Mouse (Mus musculus) hindbrain, embryonic 10.5 days (tissue): ENCODE results near the gene Naglu. TPM values are rescaled to one million over a fixed set of nuclear protein-coding genes. Genes with fewer than 3 reads are reported as not detected.

Experiments
- DNase-seq: peaks from one replicate; pipeline ENCODE4 v3.0.0-alpha.2; 2017; ENCODE audit warnings: low spot score
- H3K27ac ChIP-seq: fragments of 300-500 bp; sonication (generic); 2 replicates; pipeline ENCODE4 v1.5.1; 2016; ENCODE audit warnings: mild to moderate bottlenecking, moderate library complexity
- H3K27me3 ChIP-seq: fragments of 300-500 bp; sonication (generic); 2 replicates; pipeline ENCODE4 v1.6.1; 2016; ENCODE audit warnings: mild to moderate bottlenecking; ENCODE audit not compliant: poor library complexity, insufficient read depth, severe bottlenecking
- H3K36me3 ChIP-seq: fragments of 300-500 bp; sonication (generic); 2 replicates; pipeline ENCODE4 v1.6.1; 2016; ENCODE audit warnings: mild to moderate bottlenecking, moderate library complexity
- H3K4me1 ChIP-seq: fragments of 300-500 bp; sonication (generic); replicated peaks from 2 replicates; pipeline ENCODE4 v1.6.1; 2016; ENCODE audit warnings: mild to moderate bottlenecking
- H3K4me3 ChIP-seq: fragments of 300-500 bp; sonication (generic); 2 replicates; pipeline ENCODE4 v1.5.1; 2016; ENCODE audit warnings: mild to moderate bottlenecking, moderate library complexity
- H3K9me3 ChIP-seq: fragments of 300-500 bp; sonication (generic); 2 replicates; pipeline ENCODE4 v1.6.1; 2016; ENCODE audit warnings: mild to moderate bottlenecking, moderate library complexity
- WGBS: fragments of 180-500 bp; shearing (Covaris S2); methylation state at CpG from one replicate; pipeline ENCODE4 v1.1.7; 2016; 5-methylcytosine and 5-hydroxymethylcytosine counted together
- polyA plus RNA-seq: library from polyadenylated mRNA; unstranded; fragments of >200 nt; fragmentation: Nextera tagmentation; extraction: Ambion mirVana; gene quantifications from 2 replicates; pipeline ENCODE4 v1.2.1, GENCODE M21; 2016

The Naglu gene
- polyA plus RNA-seq, 1 experiment from 2014 or later, result 12.9 TPM

DNA sequence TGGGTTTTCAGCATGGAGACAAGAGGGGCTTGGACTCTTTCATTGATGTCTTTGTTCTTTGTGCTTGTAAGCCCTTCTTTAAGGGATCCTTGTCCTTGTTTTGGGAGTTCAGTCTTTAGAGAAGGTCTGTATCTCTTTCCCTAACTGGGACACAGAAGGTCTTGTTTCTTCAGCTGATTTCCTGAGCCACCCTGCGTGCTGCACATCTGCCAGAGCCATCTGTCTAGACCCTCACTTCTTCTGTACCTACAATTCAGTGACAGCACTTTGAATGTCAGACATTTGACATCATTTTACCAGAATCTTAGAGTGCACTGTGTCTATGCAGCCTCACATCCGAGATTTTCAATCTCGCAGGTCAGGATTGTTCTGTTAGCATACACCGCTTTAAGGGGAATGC, 24.0 kb upstream of the Naglu start:
- Histone ChIP-seq H3K4me3 (no peak overlapping the region), H3K9me3 (no peaks in the 10 kb centered on the region), H3K27ac (no peak overlapping the region), H3K36me3 (peaks cover 99% of the 10 kb centered on the region), H3K4me1 (no peaks in the 10 kb centered on the region), H3K27me3 (no peaks in the 10 kb centered on the region)
- 94% methylated on average over 4 of the region's 4 CpGs for WGBS
- DNase-seq, result no peak

DNA sequence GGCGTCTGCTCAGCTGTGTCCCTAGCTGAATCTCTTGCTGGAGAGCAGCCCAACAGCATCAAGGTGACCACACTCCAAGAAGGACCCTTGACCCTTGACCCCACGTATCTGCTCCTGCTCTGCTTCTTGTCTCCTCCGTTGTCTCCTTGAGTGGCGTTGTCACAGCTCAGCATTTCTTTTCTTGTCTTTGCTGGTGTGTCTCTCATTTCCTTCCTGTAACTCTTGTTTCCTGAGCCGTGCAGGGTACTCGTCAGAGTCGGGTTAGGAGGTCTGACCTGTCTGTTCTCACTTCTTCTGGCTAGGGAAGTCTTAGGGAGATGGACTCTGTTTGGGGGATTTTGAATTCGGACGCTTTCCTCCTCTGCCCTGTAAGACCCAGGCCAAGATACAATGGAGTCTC, 23.4 kb upstream of the Naglu start:
- Histone ChIP-seq H3K27ac (no peak overlapping the region), H3K9me3 (no peaks in the 10 kb centered on the region), H3K36me3 (peaks cover 99% of the 10 kb centered on the region), H3K4me1 (no peaks in the 10 kb centered on the region), H3K4me3 (no peak overlapping the region), H3K27me3 (no peaks in the 10 kb centered on the region)
- no peak for DNase-seq
- WGBS, result 70% methylated on average over 9 of the region's 9 CpGs

DNA sequence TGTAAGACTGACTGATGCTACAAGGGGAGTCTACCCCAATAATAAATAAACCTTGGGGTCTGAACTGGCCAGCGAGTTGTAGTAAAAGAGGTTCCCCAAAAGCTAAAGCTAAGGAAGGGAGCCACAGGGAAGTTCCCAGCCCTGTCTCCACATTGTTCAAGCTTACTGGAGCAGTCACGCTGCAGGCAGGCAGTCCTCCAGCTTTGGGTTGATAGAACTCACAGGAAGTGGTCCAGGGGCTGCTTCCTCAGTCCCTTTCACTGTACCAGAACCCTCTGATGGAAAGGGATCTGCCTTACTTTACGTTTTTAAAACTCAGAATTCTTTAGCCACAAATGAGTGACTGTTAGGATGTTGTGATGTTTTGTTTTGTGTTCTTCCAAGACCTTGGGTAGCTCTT, 22.3 kb upstream of the Naglu start:
- peaks cover 99% of the 10 kb centered on the region for H3K36me3 ChIP-seq
- 77% methylated on average over 3 of the region's 3 CpGs for WGBS
- no peak overlapping the region for H3K4me3 ChIP-seq
- no peaks in the 10 kb centered on the region for H3K4me1 ChIP-seq
- no peak overlapping the region for H3K27ac ChIP-seq
- no peaks in the 10 kb centered on the region for H3K27me3 ChIP-seq
- DNase-seq, result no peak
- H3K9me3 ChIP-seq, result no peaks in the 10 kb centered on the region

DNA sequence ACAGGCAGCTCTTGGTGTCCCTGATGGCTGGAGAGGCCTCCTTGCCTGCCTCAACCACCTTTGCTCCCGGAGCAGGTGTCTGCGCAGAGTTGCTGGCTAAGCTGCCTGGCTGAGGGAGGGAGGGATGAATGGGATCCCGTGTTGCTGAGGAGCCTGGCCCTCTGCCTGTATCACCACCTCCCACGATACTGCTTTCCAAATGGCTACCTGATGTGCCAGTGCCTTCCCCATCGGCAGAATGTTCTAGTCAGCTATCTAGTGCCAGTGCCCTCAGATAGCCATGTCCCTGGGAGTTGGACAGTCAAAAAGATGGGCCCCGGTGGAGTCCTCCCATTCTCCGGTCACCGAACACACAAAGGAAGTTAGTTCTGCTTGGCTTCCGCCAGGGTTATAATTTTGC, 19.5 kb upstream of the Naglu start:
- Histone ChIP-seq H3K27me3 (no peaks in the 10 kb centered on the region), H3K9me3 (no peaks in the 10 kb centered on the region), H3K36me3 (peaks cover 99% of the 10 kb centered on the region), H3K27ac (0 out of 2 replicates have a peak overlapping the region, but pooled peaks have one; percentile 40), H3K4me3 (no peak overlapping the region), H3K4me1 (no peaks in the 10 kb centered on the region)
- 93% methylated on average over 9 of the region's 9 CpGs for WGBS
- DNase-seq, result no peak

DNA sequence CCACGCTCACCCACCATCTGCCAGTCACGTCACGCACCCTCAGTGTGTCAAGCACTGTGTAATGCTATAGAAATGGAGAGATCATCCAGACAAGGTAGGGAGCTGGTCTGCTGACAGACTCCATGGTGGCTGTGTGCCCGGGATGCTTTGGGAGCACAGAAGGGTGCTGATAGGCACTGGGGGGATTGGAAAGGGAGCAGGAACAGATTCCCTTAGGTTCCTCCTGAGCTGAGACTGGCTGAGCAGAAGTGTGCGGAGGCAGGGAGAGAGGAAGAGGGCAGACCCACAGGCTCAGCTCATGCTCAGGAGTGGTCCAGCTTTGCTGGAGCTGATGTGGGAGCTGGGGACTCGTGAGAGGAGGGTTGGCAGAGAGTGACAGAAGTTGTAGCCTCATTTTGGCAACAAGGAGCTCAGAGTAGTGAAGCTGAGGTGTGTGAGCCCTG, 18.7 kb upstream of the Naglu start:
- 88% methylated on average over 6 of the region's 6 CpGs for WGBS
- Histone ChIP-seq H3K27ac (no peak overlapping the region), H3K36me3 (peaks cover 99% of the 10 kb centered on the region), H3K4me1 (no peaks in the 10 kb centered on the region), H3K9me3 (no peaks in the 10 kb centered on the region), H3K4me3 (no peak overlapping the region), H3K27me3 (no peaks in the 10 kb centered on the region)
- DNase-seq, result no peak

DNA sequence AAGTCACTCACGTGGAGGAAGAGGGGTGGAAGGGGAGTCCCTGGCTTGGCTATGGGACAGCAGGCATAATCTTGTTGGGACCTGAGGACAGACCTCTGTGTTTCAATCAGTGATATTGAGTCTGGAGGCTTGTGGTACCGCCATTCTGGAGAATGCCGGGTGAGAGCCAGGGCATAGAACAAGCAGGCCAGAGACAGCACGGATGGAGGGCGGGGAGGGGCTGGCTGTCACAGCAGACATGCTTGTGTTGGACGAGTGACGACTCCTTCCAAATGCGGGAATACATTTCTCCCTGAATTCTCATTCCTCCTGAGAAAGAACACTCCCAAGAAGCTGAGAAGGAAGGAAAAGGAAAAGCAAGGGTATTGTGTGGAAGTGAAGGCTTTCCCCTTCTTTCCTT, 18.2 kb upstream of the Naglu start:
- WGBS, result 83% methylated on average over 8 of the region's 8 CpGs
- Histone ChIP-seq H3K4me3 (no peak overlapping the region), H3K27me3 (no peaks in the 10 kb centered on the region), H3K36me3 (peaks cover 99% of the 10 kb centered on the region), H3K4me1 (no peaks in the 10 kb centered on the region), H3K27ac (no peak overlapping the region; the same call in 1 of the 2 replicates), H3K9me3 (no peaks in the 10 kb centered on the region)
- DNase-seq, result no peak

DNA sequence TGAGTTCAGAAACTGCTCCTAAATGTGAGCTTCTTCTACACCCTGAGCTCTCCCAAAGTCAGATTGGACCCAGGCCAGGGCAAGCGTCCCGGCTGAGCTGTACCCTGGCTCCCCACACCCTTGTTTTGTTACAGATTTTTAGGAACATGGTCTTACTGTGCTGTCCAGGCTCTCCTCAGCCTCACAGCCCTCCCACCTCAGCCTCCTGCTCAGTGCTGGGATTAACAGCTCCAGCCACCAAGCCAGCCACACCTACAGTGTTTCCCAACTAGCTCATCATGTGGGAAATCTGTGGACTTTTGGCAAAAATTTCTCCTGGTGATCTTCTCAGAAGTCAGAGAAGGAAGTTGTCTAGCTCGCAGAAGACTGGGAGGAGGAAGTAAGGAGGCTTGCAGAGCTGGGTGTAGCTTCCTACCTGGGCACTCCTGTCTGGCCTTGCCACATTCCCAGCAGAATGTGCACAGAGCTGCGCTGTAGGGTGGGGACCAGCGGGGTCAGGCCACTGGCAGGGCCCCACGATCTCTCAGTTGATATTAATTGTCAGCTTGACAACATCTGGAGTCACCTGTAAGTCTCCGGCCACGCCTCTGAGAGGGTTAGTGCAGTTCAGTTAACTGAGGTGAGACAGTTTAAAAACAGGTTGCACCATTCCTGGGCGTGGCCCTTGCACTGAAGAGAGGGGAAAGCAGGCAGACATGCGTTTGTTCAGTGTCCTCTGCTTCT, 16.9 kb upstream of the Naglu start:
- WGBS, result 94% methylated on average over 10 of the region's 10 CpGs
- Histone ChIP-seq H3K4me3 (no peak overlapping the region), H3K27me3 (no peaks in the 10 kb centered on the region), H3K36me3 (peaks cover 99% of the 10 kb centered on the region), H3K27ac (no peak overlapping the region), H3K4me1 (no peaks in the 10 kb centered on the region), H3K9me3 (no peaks in the 10 kb centered on the region)
- DNase-seq, result no peak

DNA sequence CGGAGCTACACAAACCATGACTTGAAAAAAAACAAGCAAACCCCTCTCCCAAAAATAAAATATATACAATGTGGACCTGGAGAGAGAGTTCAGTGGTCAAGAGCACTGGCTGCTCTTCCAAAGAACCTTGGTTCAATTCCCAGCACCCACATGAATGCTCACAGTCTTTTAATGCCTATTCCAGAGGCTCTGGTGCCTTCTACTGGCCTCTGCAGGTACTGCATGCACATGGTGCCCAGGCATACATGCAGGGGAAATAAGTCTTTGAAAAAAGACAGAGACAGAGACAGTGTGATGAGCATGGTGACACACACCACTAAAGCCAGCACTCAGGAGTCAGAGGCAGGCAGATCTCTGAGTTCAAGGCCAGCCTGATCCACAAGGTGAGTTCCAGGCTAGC, 15.8 kb upstream of the Naglu start:
- H3K9me3 ChIP-seq, result no peaks in the 10 kb centered on the region
- H3K27ac ChIP-seq, result no peak overlapping the region
- DNase-seq, result no peak
- 97% methylated on average over 1 of the region's 1 CpGs for WGBS
- no peaks in the 10 kb centered on the region for H3K27me3 ChIP-seq
- H3K36me3 ChIP-seq, result peaks cover 98% of the 10 kb centered on the region
- no peak overlapping the region for H3K4me3 ChIP-seq
- 0 out of 2 replicates have a peak, but pooled peaks cover 5% of the 10 kb centered on the region for H3K4me1 ChIP-seq

DNA sequence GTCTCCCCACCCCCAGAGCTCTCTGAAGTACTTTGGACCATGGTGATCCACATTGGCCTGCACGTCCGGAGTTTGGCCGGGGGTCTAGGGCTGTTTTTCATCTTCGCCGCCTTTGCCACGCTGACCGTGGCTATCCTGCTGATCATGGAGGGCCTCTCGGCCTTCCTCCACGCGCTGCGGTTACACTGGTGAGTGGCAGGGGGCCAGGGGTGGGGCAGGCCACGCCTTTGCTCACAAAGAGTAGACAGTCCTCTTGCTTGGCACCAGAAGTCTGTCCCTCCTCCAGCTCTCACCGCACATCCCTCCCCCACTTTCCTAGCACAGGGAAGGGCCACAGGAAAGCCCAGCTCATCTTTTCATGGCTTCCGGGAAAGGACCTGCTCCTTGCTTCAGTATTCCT, 14.4 kb upstream of the Naglu start:
- H3K4me1 ChIP-seq, result 0 out of 2 replicates have a peak, but pooled peaks cover 10% of the 10 kb centered on the region
- H3K27me3 ChIP-seq, result no peaks in the 10 kb centered on the region
- 83% methylated on average over 14 of the region's 14 CpGs for WGBS
- no peak overlapping the region for H3K4me3 ChIP-seq
- no peak overlapping the region for H3K27ac ChIP-seq
- peaks cover 99% of the 10 kb centered on the region for H3K36me3 ChIP-seq
- no peaks in the 10 kb centered on the region for H3K9me3 ChIP-seq
- DNase-seq, result no peak

DNA sequence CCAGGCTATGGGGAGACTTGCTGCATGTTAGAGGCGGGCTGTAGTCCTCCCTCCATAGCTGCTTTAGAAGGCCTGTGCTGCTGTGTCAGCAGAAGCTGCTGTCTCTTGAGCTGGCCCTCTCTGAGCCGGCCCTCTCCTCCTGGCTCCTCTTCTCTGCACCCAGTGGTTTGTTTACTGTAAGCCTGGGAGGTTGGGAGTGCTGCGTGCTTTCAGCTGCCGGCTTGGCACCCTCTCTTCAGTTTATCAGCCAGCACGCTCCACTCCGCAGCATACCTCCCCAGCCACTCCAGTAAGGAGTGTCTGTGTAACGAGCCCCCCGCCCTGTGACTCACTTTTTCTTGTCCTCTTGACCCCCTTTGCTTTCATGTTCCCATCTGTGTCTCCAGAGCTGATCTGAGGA, 12.9 kb upstream of the Naglu start:
- DNase-seq, result no peak
- Histone ChIP-seq H3K27me3 (no peaks in the 10 kb centered on the region), H3K4me3 (no peak overlapping the region), H3K9me3 (no peaks in the 10 kb centered on the region), H3K36me3 (peaks cover 98% of the 10 kb centered on the region), H3K4me1 (0 out of 2 replicates have a peak, but pooled peaks cover 13% of the 10 kb centered on the region), H3K27ac (no peak overlapping the region)
- 57% methylated on average over 8 of the region's 8 CpGs for WGBS

DNA sequence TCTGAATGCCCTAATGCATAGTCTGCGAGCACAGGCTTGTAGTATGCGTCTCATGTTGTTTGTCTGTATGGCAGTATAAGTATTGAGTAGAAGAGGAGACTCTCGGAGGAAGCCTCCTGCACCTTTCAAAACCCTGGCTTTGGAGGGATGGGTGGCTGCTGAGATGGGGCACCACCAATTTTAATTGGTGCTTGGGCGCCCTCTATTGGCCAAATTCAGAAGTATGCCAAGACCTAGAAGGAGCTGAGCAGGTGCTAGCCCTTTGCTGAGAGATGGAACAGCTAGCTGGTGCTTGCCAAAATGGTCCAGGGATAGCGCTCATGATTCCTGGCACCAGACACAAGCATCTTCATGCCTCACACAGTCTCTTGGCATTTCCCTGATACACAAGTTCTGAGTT, 12.0 kb upstream of the Naglu start:
- H3K4me1 ChIP-seq, result peaks cover 20% of the 10 kb centered on the region; the same call in 1 of the 2 replicates
- peak; percentile 82 for DNase-seq
- H3K27me3 ChIP-seq, result no peaks in the 10 kb centered on the region
- no peak overlapping the region for H3K27ac ChIP-seq
- 34% methylated on average over 5 of the region's 5 CpGs for WGBS
- H3K9me3 ChIP-seq, result no peaks in the 10 kb centered on the region
- H3K36me3 ChIP-seq, result peaks cover 97% of the 10 kb centered on the region
- no peak overlapping the region for H3K4me3 ChIP-seq

DNA sequence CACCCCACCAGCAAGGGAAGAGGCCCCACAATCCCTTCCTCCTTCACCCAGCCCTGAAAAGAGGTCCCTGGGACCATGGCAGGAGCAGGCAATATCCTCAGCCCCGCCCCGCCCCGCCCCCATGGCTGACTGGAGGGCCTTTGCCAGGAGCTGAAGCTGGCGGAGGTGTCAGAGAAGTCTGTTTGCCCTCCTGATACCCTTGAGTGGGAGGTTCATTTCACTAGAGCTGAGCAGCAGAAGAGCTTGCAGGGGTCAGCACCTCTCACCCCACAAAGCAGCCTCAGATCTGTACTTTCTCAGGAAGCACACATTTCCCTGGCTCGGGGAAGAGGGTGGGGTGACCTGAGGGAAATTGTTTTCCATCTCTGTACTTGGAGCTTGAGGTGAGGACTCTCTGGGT, 11.1 kb upstream of the Naglu start:
- WGBS, result 74% methylated on average over 5 of the region's 5 CpGs
- DNase-seq, result no peak
- H3K4me1 ChIP-seq, result peaks cover 28% of the 10 kb centered on the region

DNA sequence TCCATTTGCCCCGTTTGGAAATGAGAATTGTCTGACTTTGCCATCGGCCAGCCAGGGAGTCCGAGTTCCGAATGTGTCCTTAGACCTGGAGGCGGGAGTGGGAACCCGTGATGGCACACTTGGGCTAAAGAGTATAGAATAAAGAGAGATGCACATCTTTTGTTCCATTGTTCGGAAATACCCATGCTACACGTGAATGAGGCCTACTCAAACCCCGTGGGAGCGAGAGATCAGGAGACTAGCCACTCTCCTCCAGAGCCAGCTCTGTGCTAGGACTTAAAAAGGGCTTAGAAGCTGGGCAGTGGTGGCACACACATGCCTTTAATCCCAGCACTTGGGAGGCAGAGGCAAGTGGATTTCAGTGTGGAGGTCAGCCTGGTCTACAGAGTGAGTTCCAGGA, 10.3 kb upstream of the Naglu start:
- Histone ChIP-seq H3K36me3 (peaks cover 94% of the 10 kb centered on the region), H3K27me3 (no peaks in the 10 kb centered on the region), H3K4me3 (no peak overlapping the region), H3K9me3 (no peaks in the 10 kb centered on the region), H3K27ac (0 out of 2 replicates have a peak overlapping the region, but pooled peaks have one; percentile 59), H3K4me1 (peaks cover 33% of the 10 kb centered on the region)
- no peak for DNase-seq
- 80% methylated on average over 10 of the region's 10 CpGs for WGBS

More for the DNA sequence above, 11.1 kb upstream of the Naglu start:
- peaks cover 97% of the 10 kb centered on the region for H3K36me3 ChIP-seq
- H3K9me3 ChIP-seq, result no peaks in the 10 kb centered on the region
- H3K4me3 ChIP-seq, result no peak overlapping the region
- H3K27me3 ChIP-seq, result no peaks in the 10 kb centered on the region
- no peak overlapping the region for H3K27ac ChIP-seq
